19 mouse cellular contexts compared by ENCODE assay signal in genomic region chr7:111245067-111245466, GRCm38 (mm10).
A peak's percentile ranks its signal among the peaks of the same experiment; 100 is the strongest.
DNase-seq lines count a peak whose midpoint lies in the region; ATAC-seq and TF ChIP-seq lines count a peak whose summit lies in the region.
"Had no signal": no experiment of that assay in that cellular context is flagged by ENCODE, and none has a peak within 500 bp of the region (broad histone marks: within the 10 kb centered on the region; RNA-seq: fewer than 3 reads in every experiment).

No protein-coding gene starts in this region.

- peak; percentile 40; the same call in 1 of the 2 replicates for ATAC-seq in stomach, embryonic 16.5 days (ENCODE audit: insufficient read depth, low FRiP score)
- ATAC-seq: CD4-positive, CD25-positive, alpha-beta regulatory T cell, adult 4 months; forebrain, embryonic 15.5 days; liver, postnatal 0 days had no signal

- no peaks in the 10 kb centered on the region for H3K36me3 ChIP-seq in C2C12 (ENCODE audit: control insufficient read depth, insufficient read depth)
- H3K36me3 ChIP-seq in stomach, embryonic 16.5 days (ENCODE audit: control insufficient read depth, insufficient read depth, low read length): no peaks in the 10 kb centered on the region
- H3K36me3 ChIP-seq: embryonic facial prominence, embryonic 12.5 days; forebrain, embryonic 15.5 days; heart, embryonic 10.5 days; limb, embryonic 10.5 days had no signal

- H3K79me3 ChIP-seq in C2C12 (ENCODE audit: low read depth): no peaks in the 10 kb centered on the region

- H3K27ac ChIP-seq in layer of hippocampus, adult 2 months: peak overlapping the region; percentile 60; the same call in 1 of the 2 replicates
- H3K27ac ChIP-seq in stomach, embryonic 16.5 days (ENCODE audit: low read length): no peak overlapping the region
- H3K27ac ChIP-seq: embryonic facial prominence, embryonic 12.5 days; forebrain, embryonic 15.5 days; heart, embryonic 10.5 days; limb, embryonic 10.5 days had no signal

- H3K9ac ChIP-seq in stomach, embryonic 16.5 days (ENCODE audit: low read length): no peak overlapping the region
- H3K9ac ChIP-seq: embryonic facial prominence, embryonic 12.5 days; forebrain, embryonic 15.5 days; liver, postnatal 0 days had no signal

- no peaks in the 10 kb centered on the region for H3K27me3 ChIP-seq in C2C12 (ENCODE audit: control insufficient read depth, insufficient read depth, insufficient read length)
- no peaks in the 10 kb centered on the region for H3K27me3 ChIP-seq in stomach, embryonic 16.5 days (ENCODE audit: control insufficient read depth, insufficient read depth, low read length)
- H3K27me3 ChIP-seq: embryonic facial prominence, embryonic 12.5 days; forebrain, embryonic 15.5 days had no signal

- H3K4me1 ChIP-seq in stomach, embryonic 16.5 days (ENCODE audit: control insufficient read depth, insufficient read depth, low read length): no peaks in the 10 kb centered on the region
- H3K4me1 ChIP-seq: embryonic facial prominence, embryonic 12.5 days; heart, embryonic 10.5 days had no signal

- no peak overlapping the region for H3K4me3 ChIP-seq in layer of hippocampus, adult 2 months
- H3K4me3 ChIP-seq in C2C12 (ENCODE audit: insufficient read depth, poor library complexity, severe bottlenecking): no peak overlapping the region
- no peak overlapping the region for H3K4me3 ChIP-seq in stomach, embryonic 16.5 days (replicated peaks; ENCODE audit: low read length)
- H3K4me3 ChIP-seq: embryonic facial prominence, embryonic 12.5 days; erythroblast, embryonic 14.5 days; forebrain, embryonic 15.5 days; heart, embryonic 10.5 days; limb, embryonic 10.5 days had no signal

- H3K9me3 ChIP-seq in stomach, embryonic 16.5 days (replicated peaks; ENCODE audit: control insufficient read depth, low read length): no peaks in the 10 kb centered on the region
- H3K9me3 ChIP-seq: embryonic facial prominence, embryonic 12.5 days; forebrain, embryonic 15.5 days; heart, embryonic 10.5 days; limb, embryonic 10.5 days had no signal

- H3K79me2 ChIP-seq in C2C12 (ENCODE audit: control insufficient read depth, insufficient read depth): no peaks in the 10 kb centered on the region

- 59% methylated on average over 6 of the region's 6 CpGs for WGBS in stomach, embryonic 16.5 days

- no peak overlapping the region for H3ac ChIP-seq in C2C12 (ENCODE audit: control insufficient read depth, insufficient read length, low read depth)

- no peak overlapping the region for H3K4me2 ChIP-seq in stomach, embryonic 16.5 days (ENCODE audit: low read depth, low read length)
- H3K4me2 ChIP-seq: embryonic facial prominence, embryonic 12.5 days; forebrain, embryonic 15.5 days had no signal

- no peak for TF ChIP-seq CTCF in layer of hippocampus, adult 2 months (conservative IDR thresholded peaks at IDR 0.05)
- no peak for TF ChIP-seq CTCF in C2C12 (IDR thresholded peaks at IDR 0.05; ENCODE audit: control insufficient read depth, insufficient read depth, insufficient read length)

- no peak for DNase-seq in layer of hippocampus, adult 2 months (ENCODE audit: low spot score in 2 of 2)
- DNase-seq in layer of hippocampus, adult 9-10 months (ENCODE audit: low spot score): no peak
- peak; percentile 56 for DNase-seq in adrenal gland, adult 8-10 months
- DNase-seq in kidney, postnatal 36 days: no peak
- DNase-seq in frontal cortex, postnatal 25 days (ENCODE audit: low spot score in 2 of 2): no peak
- DNase-seq: cerebellum, adult 8-10 months; kidney, adult 2 months; kidney, postnatal 10 days; liver, postnatal 0 days; retina, postnatal 1 day; thymus, postnatal 25 days had no signal

TF ChIP-seq in C2C12, 6 proteins besides CTCF, POLR2A, EP300 and RAD21:
- TF ChIP-seq USF1 (IDR thresholded peaks at IDR 0.05; ENCODE audit: low read depth): peak; percentile 38
- TF ChIP-seq MYOD1 (IDR thresholded peaks at IDR 0.05; ENCODE audit: control insufficient read depth, insufficient read length, low read depth): no peak
